Mouse (Mus musculus) frontal cortex, postnatal 10 days (tissue): Measurements from ENCODE around the gene Spsb4.

ENCODE experiments used
- DNase-seq, 2 experiments: peaks; one replicate each; pipeline ENCODE4 v3.0.0; 2022; ENCODE audit warnings: low spot score in 2 of 2, mixed read lengths in 1 of 2

Spsb4 gene

DNA sequence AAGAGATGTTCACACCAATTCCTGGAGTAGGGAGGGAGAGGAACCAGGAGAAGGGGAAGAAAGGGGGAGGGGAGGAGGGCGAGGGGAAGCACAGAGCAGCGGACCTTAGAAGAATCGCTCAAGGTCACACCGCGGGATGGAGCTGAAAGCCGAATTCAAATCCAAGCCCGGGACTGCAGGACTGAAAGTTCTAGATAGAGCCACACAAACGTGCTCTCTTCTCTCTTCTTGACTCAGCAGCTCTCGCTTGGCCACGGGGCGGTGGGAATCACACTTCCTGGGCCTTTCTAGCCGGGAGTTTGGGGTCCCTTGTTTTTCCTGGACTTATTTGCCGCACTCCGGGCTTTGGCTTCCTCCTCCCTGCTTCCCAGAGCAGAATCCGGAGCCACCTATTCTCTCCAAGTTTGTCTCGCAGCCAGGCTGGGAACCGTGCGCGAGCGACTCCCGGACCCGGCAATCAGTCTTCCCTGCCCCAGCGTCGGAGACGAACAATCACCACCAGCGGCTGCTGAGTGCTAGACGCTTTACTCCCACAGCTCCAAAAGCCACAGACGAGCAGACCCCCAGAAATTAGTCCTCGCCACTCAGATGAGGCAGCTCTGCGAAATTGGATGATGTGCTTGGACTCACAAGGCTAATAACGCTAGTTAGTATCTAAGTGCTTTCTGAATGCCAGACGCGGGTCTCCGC lies 1.4 kb downstream of the Spsb4 start:
- DNase-seq: peak in 1 of 2 experiments; percentile 38

DNA sequence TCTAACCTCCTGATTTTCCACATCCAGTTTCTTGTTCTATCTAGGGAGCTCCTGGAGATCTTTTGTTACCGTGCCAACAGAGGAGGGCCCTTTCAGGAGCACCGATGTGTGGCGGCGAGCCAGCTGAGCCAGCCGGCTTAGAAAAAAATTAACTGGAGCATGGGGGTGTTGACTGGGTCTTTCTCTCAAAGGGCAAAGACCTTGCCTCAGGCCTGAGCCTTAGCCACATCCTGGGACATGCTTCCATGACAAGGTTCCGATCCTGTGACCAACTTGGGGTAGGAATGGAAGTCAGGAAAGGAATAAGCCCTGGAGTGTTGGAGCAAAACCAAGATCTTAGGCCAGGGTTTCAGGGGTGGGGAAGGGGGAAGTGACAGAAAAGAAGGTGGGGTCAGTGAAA lies 2.9 kb downstream of the Spsb4 start:
- peak in 1 of 2 experiments; percentile 44 for DNase-seq

DNA sequence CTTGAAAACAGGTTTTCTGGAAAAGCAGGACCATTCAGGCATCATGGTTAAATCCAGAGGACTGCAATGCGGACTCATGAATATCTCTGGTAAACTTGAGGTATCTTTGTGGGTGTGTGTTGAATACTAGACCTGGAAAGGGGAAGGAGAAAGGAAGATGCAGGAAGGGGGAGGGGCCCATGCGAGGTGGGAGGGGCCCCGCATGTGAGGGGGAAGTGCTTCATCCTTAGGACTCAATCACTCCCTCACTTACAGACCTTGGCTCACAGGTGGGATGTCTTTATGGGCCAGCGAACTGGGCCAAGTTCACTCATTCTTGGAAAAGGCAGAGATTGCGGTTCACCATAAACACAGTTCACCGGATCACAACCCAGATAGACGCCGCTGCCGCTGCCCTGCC lies 4.9 kb downstream of the Spsb4 start:
- no peak for DNase-seq

DNA sequence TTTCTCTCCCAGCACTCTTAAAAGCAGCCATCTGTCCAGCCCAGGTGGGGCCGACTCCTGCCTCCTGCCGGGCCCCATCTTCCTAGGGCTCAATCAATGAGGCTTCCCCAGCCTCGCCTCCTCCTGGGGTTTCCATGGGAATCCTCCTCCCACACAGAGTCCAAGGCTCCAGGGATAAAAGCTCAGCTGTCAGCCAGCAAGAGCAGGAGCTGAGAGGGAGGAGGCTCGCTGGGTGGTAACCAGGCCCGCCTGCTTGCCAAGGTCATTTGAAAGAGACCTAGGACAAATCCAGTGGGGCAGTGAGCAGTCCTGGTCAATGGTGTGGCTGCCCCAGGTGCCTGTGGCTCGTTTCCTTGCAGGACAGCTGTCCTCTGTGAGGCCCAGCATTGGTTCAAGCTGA lies 5.5 kb downstream of the Spsb4 start:
- peak; percentile 50 to 58 for DNase-seq

DNA sequence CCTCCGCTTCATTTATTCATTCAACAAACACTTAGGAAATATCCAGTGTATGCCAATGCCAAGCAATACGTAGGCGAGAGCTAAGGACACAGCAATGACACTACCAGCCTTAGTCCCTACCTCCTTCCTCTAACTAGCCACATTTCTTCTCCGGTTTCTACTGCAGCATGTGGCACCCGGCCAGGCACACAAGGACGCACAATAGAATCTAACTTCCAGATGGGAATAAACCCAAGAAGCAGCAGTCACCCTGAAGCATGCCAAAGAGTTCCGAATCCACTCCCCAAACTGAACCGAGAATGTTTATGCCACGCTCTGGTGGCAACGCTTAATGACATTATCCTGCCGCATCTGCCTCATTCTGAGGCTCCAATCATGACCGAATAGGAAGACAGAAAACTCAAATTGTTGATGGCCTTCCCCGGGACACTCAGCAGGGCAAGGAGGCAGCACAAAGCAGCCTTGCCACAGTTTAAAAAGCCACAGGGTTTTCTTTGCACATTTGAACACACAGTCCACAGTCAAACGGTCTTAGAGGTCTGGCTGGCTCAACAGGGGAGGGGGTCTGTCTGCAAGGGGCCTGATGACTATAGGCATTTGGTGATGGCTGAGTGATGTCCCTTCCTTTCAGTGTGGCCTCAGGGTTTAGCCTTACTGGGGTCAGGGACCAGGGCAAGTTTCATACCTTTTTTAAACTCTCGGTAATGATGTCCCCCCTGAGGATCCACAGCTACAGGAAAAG lies 7.0 kb downstream of the Spsb4 start:
- DNase-seq: peak; percentile 38 to 53

DNA sequence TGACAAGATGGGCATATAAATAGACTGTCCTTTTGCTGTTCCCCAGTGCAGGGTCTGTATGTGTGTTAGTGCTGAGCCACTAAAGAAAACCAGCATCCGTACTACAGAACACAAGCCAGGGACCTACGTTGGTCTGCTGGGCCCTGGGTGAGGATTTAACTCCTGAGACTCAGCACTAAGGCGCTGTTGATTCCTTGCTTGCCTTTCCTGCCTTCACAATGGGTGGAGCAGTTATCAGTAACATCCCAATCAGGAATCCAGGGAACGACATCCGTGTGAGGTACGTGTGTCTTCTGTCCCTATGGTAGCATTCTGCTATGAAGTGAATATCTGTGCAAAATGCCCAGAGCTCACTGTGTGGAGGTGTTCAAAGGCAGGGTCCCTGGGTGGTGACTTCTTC lies 8.2 kb downstream of the Spsb4 start:
- no peak for DNase-seq

DNA sequence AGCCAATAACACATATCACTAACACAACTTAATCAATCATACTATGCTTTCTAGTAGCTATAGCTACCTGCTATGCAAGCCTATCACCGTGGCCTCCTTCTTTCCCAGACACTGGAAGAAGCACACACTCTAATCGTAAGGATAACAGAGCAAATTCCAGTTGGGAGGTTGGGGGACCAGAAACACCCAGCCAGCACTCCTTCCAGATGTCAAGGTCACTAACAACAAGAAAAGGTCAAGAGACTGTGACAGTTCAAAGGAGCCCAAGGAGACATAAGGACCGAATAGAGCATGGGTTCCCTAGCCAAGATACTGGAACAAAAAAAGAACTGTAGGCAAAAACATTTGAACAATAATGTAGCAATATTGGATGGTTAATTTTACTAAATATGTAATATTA lies 13.9 kb downstream of the Spsb4 start:
- no peak for DNase-seq

DNA sequence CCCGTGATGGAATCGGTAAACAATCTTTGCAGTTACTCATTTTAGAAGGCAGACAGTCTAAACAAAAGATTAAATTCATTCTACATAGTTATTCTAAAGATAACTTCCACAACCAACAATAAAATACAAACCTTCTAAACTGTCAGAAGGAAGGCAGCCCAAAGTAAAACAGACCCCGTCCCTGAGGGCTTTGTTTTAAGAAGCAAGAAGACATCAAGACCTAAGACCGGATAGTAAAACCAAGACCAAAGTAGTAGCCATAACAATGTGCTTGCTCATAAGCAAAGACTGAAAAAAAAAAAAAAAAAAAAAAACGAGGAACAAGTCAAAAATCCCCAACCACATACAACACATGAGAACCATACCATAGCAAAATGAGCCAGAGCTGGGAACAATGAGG lies 15.5 kb downstream of the Spsb4 start:
- no peak for DNase-seq

DNA sequence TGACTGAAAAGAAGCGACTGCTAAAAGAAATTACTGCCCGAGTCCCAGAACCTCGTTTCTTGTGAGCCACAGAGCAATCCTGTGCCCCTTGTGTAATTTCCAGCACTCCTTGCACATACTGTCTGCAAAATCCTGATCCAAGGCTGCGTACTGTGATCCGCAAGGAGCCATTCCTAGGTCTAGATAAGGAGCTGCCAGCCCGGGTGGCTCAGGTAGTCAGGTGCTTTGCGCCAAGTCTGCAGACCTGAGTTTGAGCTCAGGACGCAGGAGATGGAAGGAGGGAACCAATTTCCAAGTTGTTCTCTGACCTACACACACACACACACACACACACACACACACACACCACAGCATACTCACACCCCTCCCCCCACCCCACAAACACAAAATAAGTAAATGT lies 16.0 kb downstream of the Spsb4 start:
- DNase-seq: no peak

DNA sequence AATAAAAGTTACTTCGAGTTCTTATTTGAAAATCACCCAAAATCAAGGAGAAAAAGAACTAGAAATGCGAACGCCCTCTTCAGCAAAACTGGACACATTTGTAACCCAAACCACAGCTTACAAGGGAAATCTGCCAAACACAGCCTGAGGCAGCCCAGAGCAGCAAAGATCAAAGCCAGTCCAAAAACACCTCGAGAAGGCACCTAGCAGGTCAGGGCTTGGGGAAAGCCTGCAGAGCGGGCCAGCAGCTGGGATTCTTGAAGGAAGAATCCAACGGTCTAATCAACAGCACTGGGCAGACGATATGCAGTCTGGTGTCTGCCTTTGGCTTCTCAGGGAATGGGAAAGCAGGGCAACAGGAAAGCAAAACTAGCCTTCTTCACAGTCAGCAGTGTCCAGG lies 16.6 kb downstream of the Spsb4 start:
- DNase-seq: no peak

DNA sequence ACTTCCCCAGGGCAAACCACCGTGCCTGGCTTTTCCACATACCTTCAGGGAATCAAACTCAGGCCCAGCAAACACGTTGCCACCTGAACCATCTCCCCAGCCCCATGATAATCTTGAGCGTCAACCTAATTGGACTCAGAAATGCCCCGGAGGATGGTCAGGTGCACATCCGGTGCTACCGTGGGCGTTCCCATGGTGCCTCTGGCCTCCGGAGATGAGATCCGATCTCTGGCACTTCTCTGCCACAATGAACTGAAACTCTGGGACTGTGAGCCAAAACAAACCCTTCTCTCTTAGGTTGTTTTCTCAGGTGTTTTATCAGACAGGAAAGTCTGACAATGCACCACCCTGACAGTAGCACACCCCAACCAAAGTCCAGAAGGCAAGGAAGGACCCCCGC lies 17.2 kb downstream of the Spsb4 start:
- DNase-seq: no peak

DNA sequence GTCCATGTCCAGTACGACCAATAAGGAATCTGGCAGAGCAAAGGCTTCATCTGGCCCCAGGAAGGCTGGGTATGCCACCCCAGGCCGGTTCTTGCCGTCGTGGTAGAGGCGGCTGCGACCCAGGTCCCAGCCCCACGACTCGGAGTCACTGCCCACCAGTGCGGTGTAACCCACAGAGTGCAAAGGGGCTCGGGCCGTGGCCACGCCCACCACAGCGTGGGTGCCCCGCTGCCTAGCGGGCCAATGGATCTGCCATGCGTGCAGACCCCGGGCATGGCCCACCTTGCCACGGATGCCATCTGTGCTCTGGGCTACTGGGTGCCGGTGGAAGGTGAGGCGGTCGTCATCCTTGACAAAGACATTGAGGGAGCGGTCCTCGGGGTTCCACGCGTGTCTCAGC lies 22.9 kb downstream of the Spsb4 start:
- DNase-seq: no peak

DNA sequence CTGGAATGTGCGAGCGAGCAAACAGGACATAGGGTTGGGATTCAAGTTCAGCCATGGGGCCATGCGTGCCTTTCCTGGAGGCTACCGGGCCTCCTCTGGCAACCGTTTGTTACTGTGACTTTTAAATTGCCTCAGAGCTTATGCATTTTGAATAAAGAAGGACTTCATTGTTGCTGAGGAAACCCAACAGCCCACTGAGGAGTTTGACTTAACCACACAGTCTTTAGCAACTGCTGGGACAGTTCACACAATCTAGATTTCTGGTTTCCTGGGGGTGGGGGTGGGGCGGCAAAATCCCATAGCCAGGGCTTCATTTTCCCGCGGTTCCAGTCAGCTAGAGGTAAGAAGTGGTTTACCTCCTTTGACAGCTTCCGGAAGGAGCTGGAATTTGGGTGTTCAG lies 23.9 kb downstream of the Spsb4 start:
- no peak for DNase-seq

DNA sequence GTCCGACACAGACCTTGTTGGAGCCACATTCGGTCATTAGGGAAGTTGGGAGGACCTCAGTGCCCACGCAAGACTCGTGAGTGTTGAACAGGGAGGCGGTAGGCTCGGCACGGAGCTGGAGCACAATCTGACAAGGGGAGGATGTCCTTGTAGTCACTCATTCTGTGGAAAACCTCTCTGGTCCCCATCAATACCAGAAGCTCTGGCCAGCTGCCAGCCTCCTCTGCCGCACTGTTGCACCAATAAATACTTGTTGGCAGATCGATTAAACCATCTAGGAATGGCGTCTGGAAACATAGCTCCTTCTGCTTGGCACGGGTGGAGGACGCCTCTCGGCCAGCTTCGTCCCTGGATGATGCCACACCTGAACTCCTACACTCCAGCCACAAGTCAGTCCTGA lies 27.5 kb downstream of the Spsb4 start:
- DNase-seq: no peak

DNA sequence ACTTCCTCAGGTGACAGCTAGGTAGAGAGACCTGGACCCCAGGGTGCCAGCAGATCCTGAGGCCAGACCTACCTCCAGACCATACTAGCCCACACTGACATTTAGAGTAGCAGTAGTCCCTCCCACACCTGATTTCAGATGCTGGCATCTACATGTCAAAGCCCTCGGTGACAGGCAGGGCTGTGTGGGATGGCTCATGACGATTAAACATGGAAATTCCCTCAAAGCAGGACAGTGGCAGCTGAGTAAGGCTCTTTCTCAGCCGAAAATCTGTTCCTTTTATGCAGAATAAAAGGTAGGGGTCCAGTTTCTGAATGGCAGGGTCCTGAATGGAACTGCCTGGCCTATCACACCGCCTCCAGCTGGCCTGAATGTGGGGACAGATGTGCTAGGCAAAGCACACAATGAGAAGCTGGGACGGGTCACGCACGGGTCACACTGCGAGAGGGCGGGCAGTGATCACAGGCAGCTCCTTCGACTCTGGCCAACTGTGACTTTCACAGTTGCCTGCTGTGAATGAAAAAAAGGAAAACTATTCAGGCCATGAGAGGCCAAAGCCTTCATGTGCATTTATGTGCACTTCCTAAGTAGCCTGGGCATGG lies 29.2 kb downstream of the Spsb4 start:
- DNase-seq: no peak

DNA sequence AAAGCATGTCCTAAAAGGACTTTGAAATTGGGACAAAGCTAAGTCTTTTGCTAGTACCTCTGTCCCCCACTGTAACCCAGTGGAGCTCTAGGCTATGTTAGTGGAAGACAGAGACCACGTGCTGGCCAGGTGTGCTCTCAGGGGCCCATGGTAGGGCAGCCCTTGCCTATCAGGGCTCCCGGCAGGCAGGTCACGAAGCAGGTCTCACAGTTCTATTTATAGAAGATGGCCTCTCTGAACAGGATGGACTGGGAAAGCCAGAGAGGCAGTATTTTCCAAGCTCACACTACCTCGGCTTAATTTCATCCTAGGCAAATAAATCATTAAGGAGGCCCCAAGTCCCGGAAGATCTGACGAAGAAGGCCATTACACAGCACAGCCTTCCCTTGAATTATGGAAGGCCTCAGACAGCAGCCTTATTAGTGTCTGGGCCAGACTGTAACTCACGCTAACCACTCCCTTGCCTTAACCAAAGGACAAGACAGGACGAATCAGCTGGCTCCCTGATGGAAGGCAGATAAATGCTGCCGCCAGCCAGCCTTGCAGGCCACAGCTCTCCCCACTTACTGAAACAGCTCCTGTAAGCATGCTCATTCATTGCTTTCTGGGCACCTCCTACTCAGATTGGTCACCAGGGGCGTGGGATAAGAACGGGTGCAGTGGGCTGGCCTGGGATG lies 31.7 kb downstream of the Spsb4 start:
- no peak for DNase-seq

DNA sequence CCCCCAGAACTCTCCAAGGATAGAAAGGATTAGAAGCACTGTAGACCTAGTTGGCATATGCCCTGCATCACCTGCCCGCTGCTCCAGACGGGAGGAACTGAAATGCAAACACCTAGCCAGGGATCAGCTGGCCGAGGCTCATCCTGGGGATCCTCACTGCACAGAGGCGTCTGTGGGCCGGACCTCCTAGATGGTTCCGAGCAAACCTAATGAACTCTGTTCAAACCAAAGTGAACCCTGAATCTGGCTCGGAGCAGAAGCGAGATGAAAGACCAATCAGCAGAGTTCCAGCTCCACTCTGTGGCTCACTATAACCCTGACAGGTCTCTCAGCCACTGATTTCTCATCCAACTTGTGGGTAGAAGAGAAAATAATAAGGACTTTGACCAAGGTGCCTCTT lies 34.6 kb downstream of the Spsb4 start:
- DNase-seq: no peak

DNA sequence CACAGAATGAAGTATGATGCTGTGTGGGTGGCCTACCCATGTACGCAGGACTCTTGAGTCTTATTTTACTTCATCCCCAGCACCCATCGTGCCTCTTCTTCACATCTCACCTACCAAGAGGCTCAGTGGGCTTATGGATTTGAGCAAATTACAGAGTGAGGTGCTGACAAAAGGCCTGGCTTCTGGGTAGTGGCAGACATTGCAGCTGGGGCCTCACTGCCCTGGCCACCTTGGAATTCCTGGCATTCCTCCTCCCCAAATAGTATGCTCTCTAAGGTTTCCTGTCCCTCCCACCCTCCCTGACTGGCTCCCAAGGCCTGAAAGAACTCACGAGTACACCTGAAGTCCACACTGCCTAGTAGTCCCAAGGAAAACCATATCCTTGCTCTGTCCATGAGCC lies 35.7 kb downstream of the Spsb4 start:
- DNase-seq: no peak

DNA sequence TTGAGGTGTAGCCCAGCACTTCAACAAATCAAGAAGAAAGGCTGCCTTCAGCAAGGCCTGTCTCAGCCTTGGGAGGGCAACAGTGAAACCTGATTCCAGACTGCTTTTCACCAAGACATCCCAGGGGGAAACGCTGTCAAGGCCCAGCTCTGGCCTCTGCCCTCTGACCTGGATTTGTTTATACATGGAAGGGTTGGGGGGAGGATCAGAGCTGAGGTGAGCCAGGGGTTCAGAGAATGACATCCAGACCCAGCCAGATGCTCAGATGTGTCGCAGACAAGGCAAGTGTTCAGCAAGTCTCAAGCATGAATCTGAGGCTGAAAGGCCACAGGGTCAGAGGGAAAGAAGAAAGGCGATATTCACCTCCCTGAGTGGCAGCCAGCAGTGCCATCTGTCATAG lies 36.3 kb downstream of the Spsb4 start:
- no peak for DNase-seq

DNA sequence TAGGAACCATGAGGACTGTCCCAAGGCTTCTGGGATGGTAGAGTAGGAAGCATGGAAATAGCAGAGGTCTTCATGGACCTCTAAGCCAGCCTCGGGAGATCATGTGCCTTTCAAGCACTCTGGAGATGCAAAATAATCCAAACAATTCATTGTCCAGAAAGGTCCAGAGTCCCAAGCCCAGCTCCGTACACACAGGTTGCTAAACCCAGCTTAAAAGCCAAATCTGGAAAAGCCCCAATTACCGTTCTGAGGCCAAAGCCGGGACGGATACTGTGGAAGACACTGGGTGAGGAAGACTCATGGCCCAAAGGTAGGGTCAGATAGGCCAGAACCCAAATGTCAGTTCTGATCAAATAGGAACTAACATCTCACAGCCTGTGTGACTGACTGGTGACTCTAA lies 36.8 kb downstream of the Spsb4 start:
- DNase-seq: no peak

DNA sequence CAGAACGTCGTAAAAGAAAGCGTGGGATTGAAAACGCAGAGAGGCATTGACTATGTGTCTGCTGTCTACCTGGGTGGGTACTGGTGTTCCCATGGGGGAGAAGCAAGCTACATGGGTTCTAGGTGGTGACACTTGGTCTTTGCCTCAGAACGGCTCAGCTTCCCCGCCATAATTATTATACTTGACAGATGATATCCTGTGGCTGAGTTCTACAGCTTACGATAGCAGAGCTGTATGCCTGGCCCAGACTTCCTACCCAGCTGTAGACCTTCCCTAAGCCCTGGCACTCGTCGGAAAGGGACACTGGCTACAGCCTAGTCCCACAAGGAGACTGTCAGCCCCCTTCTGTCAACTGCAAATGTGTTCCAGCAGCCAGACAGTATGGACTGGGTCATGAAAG lies 37.5 kb downstream of the Spsb4 start:
- DNase-seq: no peak
